Mouse (Mus musculus): ENCODE measurements around the gene Birc5.

DNA sequence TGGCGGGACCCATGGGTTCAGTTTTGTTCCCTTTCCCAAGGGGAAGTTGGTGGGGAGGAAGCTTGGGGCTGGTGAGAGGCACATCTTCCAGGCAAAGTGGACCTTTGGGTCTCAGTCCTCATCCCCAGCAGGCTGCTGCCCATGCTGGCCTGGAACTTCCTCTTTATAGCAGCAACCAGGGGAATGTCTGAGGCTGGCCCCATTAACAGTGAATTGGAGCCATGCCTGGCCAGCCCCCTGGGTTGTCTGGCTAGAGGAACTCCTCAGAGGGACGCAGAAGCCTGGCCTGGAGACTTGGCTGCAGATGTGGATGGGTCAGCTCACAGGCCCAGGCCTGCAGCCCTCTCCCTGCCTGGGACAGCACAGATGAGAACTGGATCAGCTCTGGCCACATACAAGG lies 15.8 kb downstream of the Birc5 start:
- TF ChIP-seq CTCF (IDR thresholded peaks at IDR 0.05; ENCODE audit: borderline replicate concordance, control insufficient read depth, extremely low read depth, insufficient read depth, low read length, poor library complexity) (no peak), POLR2A (IDR thresholded peaks at IDR 0.05; ENCODE audit: control insufficient read depth, extremely low read depth, insufficient read depth, low read length, poor library complexity) (no peak)
